ENCODE assay signal across 19 mouse cellular contexts in the genomic region with DNA sequence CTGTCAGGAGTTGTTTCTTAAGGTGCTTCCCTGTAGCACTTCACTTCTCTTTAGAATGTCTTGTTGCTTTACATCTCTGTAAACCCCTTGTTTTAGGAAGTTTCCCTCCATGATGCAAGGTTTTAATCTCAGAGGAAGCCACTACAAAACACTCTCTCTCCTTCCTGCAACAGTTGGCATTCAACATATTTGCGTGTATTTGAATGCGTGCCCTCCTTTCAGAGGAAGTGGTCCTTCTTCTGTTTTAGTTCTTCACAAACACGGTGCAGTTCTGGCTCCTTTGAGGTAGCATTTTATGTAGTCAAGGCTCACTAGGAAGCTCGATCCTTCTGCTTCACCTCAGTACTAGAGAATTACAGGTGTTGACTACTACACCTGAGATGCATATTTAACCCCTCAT. TPM values are rescaled to one million over a fixed set of nuclear protein-coding genes. Genes with fewer than 3 reads are reported as not detected.
A peak's percentile ranks its signal among the peaks of the same experiment; 100 is the strongest.
DNase-seq lines count a peak whose midpoint lies in the region; ATAC-seq lines count a peak whose summit lies in the region.
"Had no signal": no experiment of that assay in that cellular context is flagged by ENCODE, and none has a peak within 500 bp of the region (broad histone marks: within the 10 kb centered on the region; RNA-seq: fewer than 3 reads in every experiment).

No protein-coding gene starts in this region.

- H3K9ac ChIP-seq in limb, embryonic 13.5 days = no peak overlapping the region
- H3K9ac ChIP-seq: hindbrain, embryonic 15.5 days had no signal

- ATAC-seq in limb, embryonic 13.5 days (ENCODE audit: low FRiP score, low read depth) = no peak
- ATAC-seq in monocyte, adult 5-6 weeks (replicated peaks; ENCODE audit: insufficient number of reproducible peaks, low FRiP score, low TSS enrichment, poor library complexity, severe bottlenecking) = no peak
- ATAC-seq: forebrain, embryonic 16.5 days had no signal

- H3K27ac ChIP-seq in limb, embryonic 13.5 days = no peak overlapping the region
- no peak overlapping the region for H3K27ac ChIP-seq in limb, embryonic 10.5 days
- H3K27ac ChIP-seq: gastrocnemius, adult 2 months; hindbrain, embryonic 15.5 days had no signal

- peak overlapping the region; percentile 94; the same call in 1 of the 2 replicates for H3K4me2 ChIP-seq in limb, embryonic 13.5 days (replicated peaks)
- H3K4me2 ChIP-seq: hindbrain, embryonic 15.5 days had no signal

- DNase-seq in limb, embryonic 10.5 days (ENCODE audit: low spot score) = no peak
- DNase-seq in A20 (ENCODE audit: low read depth, low spot score) = peak; percentile 60
- DNase-seq in T-cell, adult 2 months (ENCODE audit: low spot score) = peak; percentile 40
- peak; percentile 61 for DNase-seq in naive thymus-derived CD4-positive, alpha-beta T cell, adult 2 months (ENCODE audit: low read depth)
- no peak for DNase-seq in right cerebral cortex, postnatal 25 days
- DNase-seq: cerebellum, adult 18-20 months; gastrocnemius, adult 2 months had no signal

- peaks cover 42% of the 10 kb centered on the region for H3K36me3 ChIP-seq in limb, embryonic 13.5 days
- H3K36me3 ChIP-seq in limb, embryonic 10.5 days = peaks cover 55% of the 10 kb centered on the region

- peaks cover 31% of the 10 kb centered on the region for H3K4me1 ChIP-seq in limb, embryonic 13.5 days
- peaks cover 28% of the 10 kb centered on the region for H3K4me1 ChIP-seq in limb, embryonic 10.5 days

- 92% methylated on average over 4 of the region's 4 CpGs for WGBS in limb, embryonic 13.5 days
- WGBS in limb, embryonic 10.5 days = 93% methylated on average over 4 of the region's 4 CpGs

- H3K27me3 ChIP-seq in limb, embryonic 13.5 days = no peaks in the 10 kb centered on the region
- no peaks in the 10 kb centered on the region for H3K27me3 ChIP-seq in limb, embryonic 10.5 days (ENCODE audit: low read depth, poor library complexity, severe bottlenecking)
- H3K27me3 ChIP-seq: hindbrain, embryonic 15.5 days had no signal

- no peak overlapping the region for H3K4me3 ChIP-seq in limb, embryonic 13.5 days
- no peak overlapping the region for H3K4me3 ChIP-seq in limb, embryonic 10.5 days
- H3K4me3 ChIP-seq: gastrocnemius, adult 2 months; hindbrain, embryonic 15.5 days had no signal

- H3K9me3 ChIP-seq in limb, embryonic 13.5 days = no peaks in the 10 kb centered on the region
- no peaks in the 10 kb centered on the region for H3K9me3 ChIP-seq in limb, embryonic 10.5 days (replicated peaks)
- H3K9me3 ChIP-seq: hindbrain, embryonic 15.5 days had no signal

RNA-seq across cellular contexts. Expression of a gene that starts 1.7 kb away (rescaled TPM):
- 22.0 and 23.1 TPM in 2 replicates for polyA plus RNA-seq in limb, embryonic 13.5 days (2015; fragmentation: Nextera tagmentation; extraction: Ambion mirVana)
- 20.1 and 24.2 TPM in 2 replicates for polyA plus RNA-seq in limb, embryonic 10.5 days (2016; fragmentation: Nextera tagmentation; extraction: Ambion mirVana)
- total RNA-seq in monocyte, adult 5-6 weeks (2017) = 36.0 to 56.8 TPM (median 40.5 TPM) in 3 replicates

RNA-seq across cellular contexts. Expression of a gene that starts 12.5 kb away (rescaled TPM):
- polyA plus RNA-seq in limb, embryonic 13.5 days (2015; fragmentation: Nextera tagmentation; extraction: Ambion mirVana) = 0.31 TPM in 1 of 2 replicates, not detected in the other
- 0.14 and 0.25 TPM in 2 replicates for polyA plus RNA-seq in limb, embryonic 10.5 days (2016; fragmentation: Nextera tagmentation; extraction: Ambion mirVana)
- not detected in 3 replicates for total RNA-seq in monocyte, adult 5-6 weeks (2017)
- total RNA-seq: common myeloid progenitor, adult 5-6 weeks; gastrocnemius, adult 2 months; heart, adult 8-10 months; layer of hippocampus, adult 8-10 months; megakaryocyte progenitor cell, adult 5-6 weeks had no signal
- polyA plus RNA-seq: brain, embryonic 14.5 days; hindbrain, embryonic 15.5 days; kidney, embryonic 16.5 days; liver, embryonic 16.5 days had no signal

RNA-seq across cellular contexts. Expression of a gene that starts 15.9 kb away (rescaled TPM):
- 92.5 and 96.7 TPM in 2 replicates for polyA plus RNA-seq in limb, embryonic 13.5 days (2015; fragmentation: Nextera tagmentation; extraction: Ambion mirVana)
- polyA plus RNA-seq in limb, embryonic 10.5 days (2016; fragmentation: Nextera tagmentation; extraction: Ambion mirVana) = 82.4 and 96.0 TPM in 2 replicates
- total RNA-seq in monocyte, adult 5-6 weeks (2017) = 51.0 to 53.1 TPM (median 52.6 TPM) in 3 replicates

RNA-seq across cellular contexts. Expression of a gene that starts 52.2 kb away (rescaled TPM):
- polyA plus RNA-seq in limb, embryonic 13.5 days (2015; fragmentation: Nextera tagmentation; extraction: Ambion mirVana) = not detected in 2 replicates
- polyA plus RNA-seq in limb, embryonic 10.5 days (2016; fragmentation: Nextera tagmentation; extraction: Ambion mirVana) = not detected in 2 replicates
- total RNA-seq in monocyte, adult 5-6 weeks (2017) = not detected in 3 replicates
- total RNA-seq: common myeloid progenitor, adult 5-6 weeks; gastrocnemius, adult 2 months; heart, adult 8-10 months; layer of hippocampus, adult 8-10 months; megakaryocyte progenitor cell, adult 5-6 weeks had no signal
- polyA plus RNA-seq: brain, embryonic 14.5 days; forebrain, embryonic 16.5 days; hindbrain, embryonic 15.5 days; kidney, embryonic 16.5 days; liver, embryonic 16.5 days; stomach, embryonic 14.5 days had no signal

Comparison
In these comparisons a context has a peak if more than half of its experiments do, and no peak if none do; other contexts are left out.
1. DNase-seq: peak in A20 (single experiment), T-cell, adult 2 months (single experiment) and naive thymus-derived CD4-positive, alpha-beta T cell, adult 2 months (single experiment); none in limb, embryonic 10.5 days (single experiment) and right cerebral cortex, postnatal 25 days (single experiment).